Mouse (Mus musculus) liver, adult 2 months (tissue): ENCODE results near the gene Cyp4f40.
A peak's percentile ranks its signal among the peaks of the same experiment; 100 is the strongest.

Experiments
- CTCF ChIP-seq: fragments of 200-500 bp; IDR thresholded peaks from 2 replicates; pipeline ENCODE4 v1.5.1; 2011; ENCODE audit warnings: low read depth, low read length, control low read depth
- POLR2A ChIP-seq: fragments of 200-500 bp; IDR thresholded peaks from 2 replicates; pipeline ENCODE4 v1.6.1; 2011; ENCODE audit warnings: low read length, control low read depth; ENCODE audit not compliant: insufficient read depth; ENCODE audit errors: extremely low read depth

GRCm38 (mm10) chr17:32634972-32635314 is 23.8 kb upstream of the Cyp4f40 start:
- TF ChIP-seq POLR2A (no peak), CTCF (peak; percentile 94)
